Mouse (Mus musculus) megakaryocyte, embryonic 14.5 days (primary cell): Measurements from ENCODE around the gene Gm525.

ENCODE experiments used
- FLI1 ChIP-seq: IDR thresholded peaks from 2 replicates; pipeline ENCODE4 v1.6.1; 2012; ENCODE audit warnings: low read length, inconsistent platforms, mixed read lengths
- GATA1 ChIP-seq: IDR thresholded peaks from 3 replicates; pipeline ENCODE4 v1.6.1; 2012; ENCODE audit warnings: mixed read lengths, low read length, inconsistent platforms, borderline replicate concordance

DNA sequence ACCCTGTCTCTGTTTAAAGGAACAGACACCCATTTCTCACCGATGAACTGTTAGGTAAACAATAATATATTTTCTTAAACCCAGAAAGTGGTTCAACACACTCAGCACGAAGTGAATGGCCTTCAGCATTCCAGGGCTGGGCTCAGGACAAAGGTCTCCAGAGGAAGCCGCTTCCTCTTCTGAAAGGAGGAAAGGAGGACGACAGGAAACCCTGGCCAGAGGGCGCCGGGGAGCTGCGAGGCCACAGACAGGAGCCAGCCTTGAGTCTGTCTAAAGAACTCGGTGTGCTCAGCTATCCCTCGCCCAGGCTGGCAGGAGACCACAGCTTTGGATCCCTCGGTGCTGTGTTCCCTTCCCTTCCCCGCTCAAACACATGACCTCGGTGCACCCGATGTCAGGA is 50.8 kb downstream of the Gm525 start:
- no peak for TF ChIP-seq GATA1
- no peak for TF ChIP-seq FLI1
